Mouse (Mus musculus) lung, adult 2 months (tissue): ENCODE measurements around the gene Bysl.

ENCODE experiments used
- CTCF ChIP-seq: fragments of 200-500 bp; IDR thresholded peaks from 2 replicates; pipeline ENCODE4 v1.5.1; 2011; ENCODE audit warnings: mild to moderate bottlenecking, low read length, control low read depth; ENCODE audit not compliant: insufficient read depth
- POLR2A ChIP-seq: fragments of 200-500 bp; IDR thresholded peaks from 2 replicates; pipeline ENCODE4 v1.6.1; 2011; ENCODE audit warnings: low read depth, mild to moderate bottlenecking, control low read depth, low read length, borderline replicate concordance; ENCODE audit errors: extremely low read depth

- TF ChIP-seq CTCF (no peak), POLR2A (no peak)
These were observed 56.7 kb downstream of the Bysl start for GRCm38 (mm10) chr17:47554621-47555020.
